Mouse (Mus musculus): ENCODE results near the gene Apbb1. TPM values are rescaled to one million over a fixed set of nuclear protein-coding genes. Genes with fewer than 3 reads are reported as not detected.

Gene Apbb1
- polyA plus RNA-seq, 1 experiment from 2014 or later: 45.6 TPM

DNA sequence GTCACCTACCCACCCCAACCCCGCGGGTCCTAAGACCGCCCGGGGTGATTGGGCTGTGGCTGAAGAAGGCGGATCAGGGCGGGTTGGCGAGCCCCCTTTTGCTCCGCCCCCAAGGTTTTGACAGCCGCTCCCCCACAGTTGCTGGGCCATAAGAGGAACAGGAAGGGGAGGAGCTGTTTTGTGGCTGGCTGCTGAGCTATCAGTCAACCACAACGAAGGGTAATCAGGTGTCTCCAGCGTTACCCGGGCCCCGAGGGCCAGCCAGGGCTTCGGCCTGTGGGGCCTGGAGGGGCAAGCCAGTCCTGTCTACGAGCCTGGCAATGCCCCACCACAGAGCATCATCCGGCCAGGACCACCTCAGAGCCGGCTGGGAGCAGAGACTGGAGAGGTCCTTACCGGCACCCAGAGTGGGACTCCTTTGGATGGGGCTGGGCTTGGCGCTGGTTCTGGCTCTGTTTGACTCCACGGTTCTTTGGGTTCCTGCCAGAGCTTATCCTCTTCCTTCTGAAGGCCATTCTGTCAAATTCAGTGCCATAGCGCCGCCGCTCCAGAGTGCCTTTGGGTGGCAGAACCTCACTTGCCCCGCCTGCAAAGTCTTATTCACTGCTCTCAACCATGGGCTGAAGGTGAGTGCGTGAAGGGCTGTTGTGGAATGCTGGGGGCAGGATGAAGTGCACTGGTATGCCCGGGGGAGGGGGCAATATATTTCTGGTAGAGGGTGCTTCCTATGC lies 27.1 kb downstream of the Apbb1 start, which contains the start of gene Smpd1:
TSS of gene Smpd1 (plus strand) at position 149 of the 731 bp plus-strand sequence.
- Histone ChIP-seq H3K9me3 (ENCODE audit: control insufficient read depth, low read length) (no peaks in the 10 kb centered on the region), H3K4me1 (ENCODE audit: control insufficient read depth, insufficient read depth, low read length) (peaks cover 8% of the 10 kb centered on the region), H3K27ac (replicated peaks; ENCODE audit: low read depth, low read length) (peak within 1 kb of the TSS; percentile 42; the same call in 1 of the 2 replicates), H3K4me3 (ENCODE audit: low read depth, low read length) (peak within 1 kb of the TSS; percentile 54), H3K4me2 (ENCODE audit: low read depth, low read length) (peak within 1 kb of the TSS; percentile 82), H3K9ac (ENCODE audit: low read depth, low read length) (peak within 1 kb of the TSS; percentile 71), H3K36me3 (ENCODE audit: control insufficient read depth, insufficient read depth, low read length) (peaks cover 18% of the 10 kb centered on the region), H3K27me3 (replicated peaks; ENCODE audit: control insufficient read depth, insufficient read depth, low read length) (no peaks in the 10 kb centered on the region)
- DNase-seq (ENCODE audit: low spot score) (peak; percentile 96), ATAC-seq (ENCODE audit: low read depth) (peak; percentile 92)
- 5% methylated on average over 19 of the region's 26 CpGs for WGBS

DNA sequence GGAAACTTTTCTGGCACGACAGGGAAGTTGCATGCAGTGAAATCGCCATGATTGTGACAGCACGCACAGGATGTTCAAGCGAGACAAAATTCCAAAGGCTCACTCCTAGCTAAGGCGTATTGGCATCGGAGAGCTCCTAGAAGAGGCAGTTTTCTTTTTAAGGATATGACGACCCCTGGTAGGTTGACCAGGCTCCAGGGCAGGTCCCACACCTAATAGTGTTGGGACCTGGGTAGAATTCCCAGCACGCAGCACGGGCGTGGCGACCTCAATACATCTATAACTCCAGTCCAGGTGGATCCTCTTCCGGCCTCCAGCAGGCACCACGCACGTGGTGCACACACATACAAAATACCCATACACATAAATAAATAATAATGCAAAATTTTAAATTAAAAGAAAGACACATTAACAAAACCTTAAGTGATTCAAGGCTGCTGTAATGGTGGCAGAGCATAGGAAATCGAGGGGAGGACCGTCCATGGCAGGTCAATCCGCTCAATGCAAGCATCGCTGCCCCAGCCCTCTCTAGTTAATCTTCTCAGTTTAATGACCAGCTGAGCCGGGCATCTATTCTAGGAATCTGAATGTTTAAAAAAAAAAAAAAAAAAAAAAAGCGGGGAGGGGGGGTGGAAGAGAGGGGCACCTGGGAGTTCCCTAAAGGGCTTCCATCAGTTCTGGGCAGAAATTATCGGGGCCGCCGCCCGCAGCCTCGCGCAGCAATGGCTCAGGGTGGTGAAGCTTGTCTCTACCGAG lies 27.8 kb downstream of the Apbb1 start:
- peaks cover 10% of the 10 kb centered on the region for H3K36me3 ChIP-seq (ENCODE audit: control insufficient read depth, insufficient read depth, low read length)
- peak overlapping the region; percentile 71 for H3K9ac ChIP-seq (ENCODE audit: low read depth, low read length)
- 34% methylated on average over 25 of the region's 27 CpGs for WGBS
- no peak; the same call in 1 of the 2 replicates for ATAC-seq (ENCODE audit: low read depth)
- H3K4me2 ChIP-seq (ENCODE audit: low read depth, low read length): peak overlapping the region; percentile 82
- no peak overlapping the region; the same call in 1 of the 2 replicates for H3K27ac ChIP-seq (replicated peaks; ENCODE audit: low read depth, low read length)
- peak; percentile 2 for DNase-seq (ENCODE audit: low spot score)
- no peaks in the 10 kb centered on the region for H3K9me3 ChIP-seq (ENCODE audit: control insufficient read depth, low read length)
- no peaks in the 10 kb centered on the region for H3K27me3 ChIP-seq (replicated peaks; ENCODE audit: control insufficient read depth, insufficient read depth, low read length)
- peak overlapping the region; percentile 54 for H3K4me3 ChIP-seq (ENCODE audit: low read depth, low read length)
- H3K4me1 ChIP-seq (ENCODE audit: control insufficient read depth, insufficient read depth, low read length): peaks cover 8% of the 10 kb centered on the region

DNA sequence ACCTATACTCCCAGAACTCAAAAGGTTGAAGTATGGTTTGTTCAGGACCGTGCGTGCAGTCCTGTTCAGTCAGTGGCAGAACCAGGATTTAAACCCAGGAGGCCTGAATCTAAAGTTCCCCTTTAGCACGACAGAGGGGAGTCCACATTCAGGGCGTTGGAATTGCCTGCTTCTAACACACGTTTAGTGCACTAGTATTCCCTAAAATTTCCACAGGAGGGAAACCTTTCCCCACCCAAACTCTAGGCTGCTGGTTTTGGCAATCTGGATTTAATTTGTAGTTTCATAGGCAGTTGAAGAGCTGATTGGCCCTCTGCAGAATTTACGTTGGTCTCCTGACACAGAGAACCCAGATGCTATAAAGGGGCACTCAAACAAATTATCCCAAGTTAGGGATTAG lies 32.4 kb downstream of the Apbb1 start:
- peak; percentile 70 for ATAC-seq (ENCODE audit: low read depth)
- H3K9me3 ChIP-seq (ENCODE audit: control insufficient read depth, low read length): no peaks in the 10 kb centered on the region
- H3K36me3 ChIP-seq (ENCODE audit: control insufficient read depth, insufficient read depth, low read length): no peaks in the 10 kb centered on the region
- 0 out of 2 replicates have a peak overlapping the region, but pooled peaks have one; percentile 29 for H3K4me2 ChIP-seq (ENCODE audit: low read depth, low read length)
- peak; percentile 87 for DNase-seq (ENCODE audit: low spot score)
- H3K9ac ChIP-seq (ENCODE audit: low read depth, low read length): no peak overlapping the region
- no peaks in the 10 kb centered on the region for H3K27me3 ChIP-seq (replicated peaks; ENCODE audit: control insufficient read depth, insufficient read depth, low read length)
- H3K27ac ChIP-seq (replicated peaks; ENCODE audit: low read depth, low read length): peak overlapping the region; percentile 68
- 34% methylated on average over 6 of the region's 6 CpGs for WGBS
- no peak overlapping the region for H3K4me3 ChIP-seq (ENCODE audit: low read depth, low read length)
- H3K4me1 ChIP-seq (ENCODE audit: control insufficient read depth, insufficient read depth, low read length): no peaks in the 10 kb centered on the region

DNA sequence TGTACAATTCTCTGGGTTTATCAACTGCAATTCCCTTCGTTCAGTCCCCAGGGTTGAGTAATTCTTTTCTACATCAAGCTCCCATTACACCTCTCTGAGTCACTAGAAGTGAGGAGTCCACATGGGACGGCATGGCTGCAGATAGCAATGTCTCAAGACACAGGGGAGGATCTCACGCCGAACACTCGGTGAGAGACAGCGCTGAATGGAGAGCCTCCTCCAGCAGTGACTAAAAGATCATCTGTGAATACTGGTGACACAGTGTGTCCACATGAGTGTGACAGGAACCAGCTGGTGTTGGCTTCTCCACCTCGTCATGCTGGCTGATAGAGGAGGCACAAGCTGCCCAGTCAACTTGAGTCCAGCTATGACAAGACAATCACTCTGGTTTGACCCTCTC lies 33.5 kb downstream of the Apbb1 start:
- H3K4me1 ChIP-seq (ENCODE audit: control insufficient read depth, insufficient read depth, low read length): no peaks in the 10 kb centered on the region
- no peaks in the 10 kb centered on the region for H3K36me3 ChIP-seq (ENCODE audit: control insufficient read depth, insufficient read depth, low read length)
- no peak for ATAC-seq (ENCODE audit: low read depth)
- DNase-seq (ENCODE audit: low spot score): no peak
- H3K9me3 ChIP-seq (ENCODE audit: control insufficient read depth, low read length): no peaks in the 10 kb centered on the region
- H3K27me3 ChIP-seq (replicated peaks; ENCODE audit: control insufficient read depth, insufficient read depth, low read length): no peaks in the 10 kb centered on the region
- H3K4me3 ChIP-seq (ENCODE audit: low read depth, low read length): no peak overlapping the region
- H3K9ac ChIP-seq (ENCODE audit: low read depth, low read length): no peak overlapping the region
- H3K27ac ChIP-seq (replicated peaks; ENCODE audit: low read depth, low read length): no peak overlapping the region
- 76% methylated on average over 7 of the region's 7 CpGs for WGBS
- H3K4me2 ChIP-seq (ENCODE audit: low read depth, low read length): no peak overlapping the region

DNA sequence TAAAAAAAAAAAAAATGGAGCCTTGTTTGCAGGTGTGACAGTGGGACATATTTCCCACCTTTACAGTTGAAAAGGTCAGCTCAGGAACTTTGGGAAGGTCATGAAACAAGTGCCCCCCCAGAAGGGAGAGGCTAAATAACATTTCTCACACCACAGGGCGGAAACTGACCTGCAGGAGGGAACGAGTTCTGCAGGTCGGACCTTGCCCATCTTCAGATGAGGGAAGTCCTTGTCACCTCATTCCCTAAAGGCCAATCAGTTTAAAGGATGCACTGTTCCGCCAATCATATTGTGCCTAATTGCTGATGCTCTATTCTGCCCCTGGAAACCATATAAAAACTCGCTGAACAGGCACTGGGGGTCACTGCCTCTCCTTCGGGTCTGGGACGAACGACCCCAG lies 35.5 kb downstream of the Apbb1 start:
- H3K9ac ChIP-seq (ENCODE audit: low read depth, low read length): no peak overlapping the region
- no peak overlapping the region for H3K27ac ChIP-seq (replicated peaks; ENCODE audit: low read depth, low read length)
- H3K9me3 ChIP-seq (ENCODE audit: control insufficient read depth, low read length): no peaks in the 10 kb centered on the region
- WGBS: 69% methylated on average over 8 of the region's 8 CpGs
- H3K27me3 ChIP-seq (replicated peaks; ENCODE audit: control insufficient read depth, insufficient read depth, low read length): no peaks in the 10 kb centered on the region
- no peak overlapping the region for H3K4me3 ChIP-seq (ENCODE audit: low read depth, low read length)
- no peaks in the 10 kb centered on the region for H3K4me1 ChIP-seq (ENCODE audit: control insufficient read depth, insufficient read depth, low read length)
- no peak for ATAC-seq (ENCODE audit: low read depth)
- no peak overlapping the region for H3K4me2 ChIP-seq (ENCODE audit: low read depth, low read length)
- H3K36me3 ChIP-seq (ENCODE audit: control insufficient read depth, insufficient read depth, low read length): no peaks in the 10 kb centered on the region
- DNase-seq (ENCODE audit: low spot score): no peak

DNA sequence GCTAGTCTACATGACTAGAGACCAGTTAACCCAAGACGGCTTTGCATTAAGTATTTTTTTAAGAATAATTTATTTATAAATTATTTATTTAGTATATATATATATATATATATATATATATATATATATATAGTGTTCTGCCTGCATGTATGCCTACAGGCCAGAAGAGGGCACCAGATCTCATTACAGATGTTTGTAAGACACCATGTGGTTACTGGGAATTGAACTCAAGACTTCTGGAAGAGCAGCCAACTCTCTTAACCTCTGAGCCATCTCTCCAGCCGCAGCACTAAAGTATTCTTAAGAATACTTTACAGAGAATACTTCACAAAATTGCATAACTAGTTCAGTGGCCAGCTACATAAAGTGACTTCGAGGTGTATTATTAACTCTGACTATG lies 47.3 kb downstream of the Apbb1 start:
- DNase-seq (ENCODE audit: low spot score): no peak
- 73% methylated on average over 3 of the region's 3 CpGs for WGBS
- Histone ChIP-seq H3K4me1 (ENCODE audit: control insufficient read depth, insufficient read depth, low read length) (no peaks in the 10 kb centered on the region), H3K9me3 (ENCODE audit: control insufficient read depth, low read length) (no peaks in the 10 kb centered on the region), H3K4me2 (ENCODE audit: low read depth, low read length) (no peak overlapping the region), H3K9ac (ENCODE audit: low read depth, low read length) (no peak overlapping the region), H3K27ac (replicated peaks; ENCODE audit: low read depth, low read length) (no peak overlapping the region), H3K36me3 (ENCODE audit: control insufficient read depth, insufficient read depth, low read length) (no peaks in the 10 kb centered on the region), H3K4me3 (ENCODE audit: low read depth, low read length) (no peak overlapping the region), H3K27me3 (replicated peaks; ENCODE audit: control insufficient read depth, insufficient read depth, low read length) (no peaks in the 10 kb centered on the region)
- ATAC-seq (ENCODE audit: low read depth): no peak

DNA sequence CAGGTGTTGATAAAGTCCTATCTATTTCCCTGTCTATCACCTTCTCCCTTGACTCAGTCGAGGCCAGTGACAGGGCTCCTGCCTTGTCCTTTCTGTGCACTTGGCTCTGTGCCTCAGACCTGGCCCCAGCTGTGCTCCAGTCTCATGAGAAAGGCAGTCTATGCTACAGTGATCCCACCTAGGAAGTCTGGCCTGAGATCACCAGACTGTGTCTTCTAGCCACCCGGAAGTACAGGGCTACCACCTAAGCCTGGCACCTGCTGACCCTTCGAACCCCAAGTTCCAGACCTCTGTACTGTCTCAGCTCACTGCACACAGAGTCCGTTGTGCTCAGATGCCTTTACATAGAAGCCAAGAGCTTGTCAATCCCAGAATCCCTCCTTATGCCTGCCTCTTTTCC lies 53.4 kb downstream of the Apbb1 start:
- no peak overlapping the region for H3K27ac ChIP-seq (replicated peaks; ENCODE audit: low read depth, low read length)
- H3K4me2 ChIP-seq (ENCODE audit: low read depth, low read length): no peak overlapping the region
- DNase-seq (ENCODE audit: low spot score) (no peak), ATAC-seq (ENCODE audit: low read depth) (no peak)
- H3K9me3 ChIP-seq (ENCODE audit: control insufficient read depth, low read length): no peaks in the 10 kb centered on the region
- 68% methylated on average over 4 of the region's 4 CpGs for WGBS
- H3K9ac ChIP-seq (ENCODE audit: low read depth, low read length): no peak overlapping the region
- H3K4me3 ChIP-seq (ENCODE audit: low read depth, low read length): no peak overlapping the region
- H3K36me3 ChIP-seq (ENCODE audit: control insufficient read depth, insufficient read depth, low read length): no peaks in the 10 kb centered on the region
- H3K4me1 ChIP-seq (ENCODE audit: control insufficient read depth, insufficient read depth, low read length): no peaks in the 10 kb centered on the region
- no peaks in the 10 kb centered on the region for H3K27me3 ChIP-seq (replicated peaks; ENCODE audit: control insufficient read depth, insufficient read depth, low read length)

DNA sequence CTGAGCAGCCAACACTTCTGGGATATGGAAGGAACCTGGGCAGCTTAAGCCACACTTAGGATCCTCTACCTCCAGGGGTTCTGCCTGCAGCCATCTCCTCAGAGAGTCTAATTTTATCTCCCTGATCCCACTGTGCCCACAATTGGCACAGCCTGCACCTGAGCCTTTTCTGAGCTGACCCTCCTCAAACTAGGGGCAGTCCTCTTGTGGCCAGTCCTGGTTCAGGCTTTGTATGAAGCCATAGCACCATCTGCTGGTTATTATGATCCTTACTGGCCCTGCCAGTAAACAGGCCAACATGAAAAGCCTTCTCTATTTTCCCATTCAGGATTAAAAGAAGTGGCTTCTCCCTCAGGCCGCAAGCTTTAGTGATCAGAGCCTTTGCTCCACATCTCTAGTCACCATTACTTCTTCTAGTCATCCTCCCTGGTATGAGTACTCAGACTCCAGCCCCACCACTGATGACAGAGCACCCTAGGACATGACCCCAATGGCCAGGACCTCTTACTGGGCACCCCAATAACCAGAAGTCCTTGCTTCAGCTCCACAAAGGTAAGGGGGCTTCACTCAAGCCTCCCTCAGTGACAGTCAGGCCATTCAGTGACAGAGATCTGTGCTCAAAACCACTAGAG lies 54.0 kb downstream of the Apbb1 start:
- Histone ChIP-seq H3K27ac (replicated peaks; ENCODE audit: low read depth, low read length) (no peak overlapping the region), H3K9ac (ENCODE audit: low read depth, low read length) (no peak overlapping the region), H3K4me1 (ENCODE audit: control insufficient read depth, insufficient read depth, low read length) (no peaks in the 10 kb centered on the region), H3K36me3 (ENCODE audit: control insufficient read depth, insufficient read depth, low read length) (no peaks in the 10 kb centered on the region), H3K27me3 (replicated peaks; ENCODE audit: control insufficient read depth, insufficient read depth, low read length) (no peaks in the 10 kb centered on the region), H3K9me3 (ENCODE audit: control insufficient read depth, low read length) (no peaks in the 10 kb centered on the region), H3K4me2 (ENCODE audit: low read depth, low read length) (no peak overlapping the region), H3K4me3 (ENCODE audit: low read depth, low read length) (no peak overlapping the region)
- DNase-seq (ENCODE audit: low spot score) (peak; percentile 48), ATAC-seq (ENCODE audit: low read depth) (0 out of 2 replicates have a peak, but pooled peaks have one; percentile 60)
- WGBS: 59% methylated on average over 1 of the region's 1 CpGs
